Mouse (Mus musculus): Measurements from ENCODE around the gene Serpina3m. TPM values are rescaled to one million over a fixed set of nuclear protein-coding genes. Genes with fewer than 3 reads are reported as not detected.

Serpina3m gene
- 2.3 TPM for polyA plus RNA-seq (2014; fragmentation: Illumina TruSeq; extraction: RNeasy Lipid Tissue Mini Kit (QIAGEN cat#74804); ENCODE audit: insufficient read depth, low read depth, low replicate concordance)

DNA sequence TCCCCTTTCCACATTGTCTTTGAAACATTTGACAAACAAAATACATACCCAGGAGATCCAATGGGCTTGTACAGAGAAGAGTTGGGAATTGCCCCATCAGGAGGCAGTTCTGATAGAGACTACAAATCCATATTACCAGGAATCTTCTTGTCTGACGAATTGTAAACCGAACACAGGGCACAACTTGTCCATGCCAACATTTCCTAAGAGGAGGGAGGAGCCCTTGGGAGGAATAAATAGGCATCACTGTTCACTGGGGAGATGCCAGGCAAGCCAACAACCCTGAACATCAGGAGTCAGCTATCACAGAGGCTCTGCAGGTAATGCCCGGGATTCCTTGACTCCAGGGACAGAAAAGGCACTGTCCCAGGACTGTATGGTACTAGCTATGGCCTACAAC is at the start of gene Serpina3m, which contains the start of gene Serpina3k:
TSS of gene Serpina3m (plus strand) at position 261 of the 400 bp plus-strand sequence.
TSS of gene Serpina3k (plus strand) at position 261 of the 400 bp plus-strand sequence.

DNA sequence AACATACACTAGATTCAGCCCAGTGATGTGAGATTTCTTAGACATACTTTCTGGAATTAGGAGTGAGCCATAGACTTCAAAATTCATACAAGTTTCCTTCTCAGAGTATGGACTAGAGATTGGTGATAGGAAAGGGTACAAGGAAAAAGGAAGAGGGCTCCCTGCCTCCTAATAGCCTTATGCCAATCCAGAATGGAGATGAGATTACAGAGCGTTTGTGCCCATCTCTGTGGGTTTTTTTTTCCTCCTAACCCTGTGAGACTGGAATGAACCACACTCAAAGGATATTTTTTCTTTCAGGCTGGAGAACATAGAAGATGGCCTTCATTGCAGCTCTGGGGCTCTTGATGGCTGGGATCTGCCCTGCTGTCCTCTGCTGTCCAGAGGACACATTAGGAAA is 24.0 kb upstream of the Serpina3m start, which contains the start of gene Serpina3j:
TSS of gene Serpina3j (plus strand) at position 301 of the 400 bp plus-strand sequence.

DNA sequence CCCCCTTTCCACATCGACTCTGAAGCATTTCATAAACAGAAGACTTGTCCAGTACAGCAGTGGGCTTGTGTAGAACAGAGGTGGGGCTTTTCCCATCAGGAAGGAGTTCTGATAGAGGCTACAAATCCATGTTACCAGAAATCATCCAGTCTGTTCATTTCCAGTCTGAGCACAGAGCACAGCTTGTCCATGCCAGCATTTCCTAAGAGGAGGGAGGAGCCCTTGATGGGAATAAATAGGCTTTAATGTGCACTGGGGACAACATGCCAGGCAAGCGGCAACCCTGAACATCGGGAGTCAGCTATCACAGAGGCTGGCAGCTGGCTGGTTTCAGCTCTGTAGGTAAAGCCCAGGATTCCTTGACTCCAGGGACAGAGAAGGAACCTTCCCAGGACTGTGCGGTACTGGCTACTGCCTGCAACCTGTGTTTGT is 68.2 kb downstream of the Serpina3m start, which contains the start of gene Serpina3n:
TSS of gene Serpina3n (plus strand) at position 276 of the 432 bp plus-strand sequence.

Other genes starting within 250 kb of the Serpina3m start
- not detected for gene Serpina5, start 237.4 kb upstream of the Serpina3m start, polyA plus RNA-seq (2014; fragmentation: Illumina TruSeq; extraction: RNeasy Lipid Tissue Mini Kit (QIAGEN cat#74804); ENCODE audit: insufficient read depth, low read depth, low replicate concordance)
- not detected for gene Serpina3a, start 225.8 kb upstream of the Serpina3m start, polyA plus RNA-seq (2014; fragmentation: Illumina TruSeq; extraction: RNeasy Lipid Tissue Mini Kit (QIAGEN cat#74804); ENCODE audit: insufficient read depth, low read depth, low replicate concordance)
- not detected for gene Serpina3b, start 210.5 kb upstream of the Serpina3m start, polyA plus RNA-seq (2014; fragmentation: Illumina TruSeq; extraction: RNeasy Lipid Tissue Mini Kit (QIAGEN cat#74804); ENCODE audit: insufficient read depth, low read depth, low replicate concordance)
- gene Serpina3c, start 184.6 kb upstream of the Serpina3m start, polyA plus RNA-seq (2014; fragmentation: Illumina TruSeq; extraction: RNeasy Lipid Tissue Mini Kit (QIAGEN cat#74804); ENCODE audit: insufficient read depth, low read depth, low replicate concordance), result 11.7 TPM
- gene Serpina3f, start 123.9 kb upstream of the Serpina3m start, polyA plus RNA-seq (2014; fragmentation: Illumina TruSeq; extraction: RNeasy Lipid Tissue Mini Kit (QIAGEN cat#74804); ENCODE audit: insufficient read depth, low read depth, low replicate concordance), result 1.2 TPM
- 9.4 TPM for gene Serpina3g, start 102.2 kb upstream of the Serpina3m start, polyA plus RNA-seq (2014; fragmentation: Illumina TruSeq; extraction: RNeasy Lipid Tissue Mini Kit (QIAGEN cat#74804); ENCODE audit: insufficient read depth, low read depth, low replicate concordance)
- 0.91 TPM for gene Serpina3i, start 75.4 kb upstream of the Serpina3m start, polyA plus RNA-seq (2014; fragmentation: Illumina TruSeq; extraction: RNeasy Lipid Tissue Mini Kit (QIAGEN cat#74804); ENCODE audit: insufficient read depth, low read depth, low replicate concordance)
- not detected for gene Serpina3j, start 23.9 kb upstream of the Serpina3m start, polyA plus RNA-seq (2014; fragmentation: Illumina TruSeq; extraction: RNeasy Lipid Tissue Mini Kit (QIAGEN cat#74804); ENCODE audit: insufficient read depth, low read depth, low replicate concordance)
- 0.18 TPM for gene Serpina3k, start within 50 bp of the Serpina3m start, polyA plus RNA-seq (2014; fragmentation: Illumina TruSeq; extraction: RNeasy Lipid Tissue Mini Kit (QIAGEN cat#74804); ENCODE audit: insufficient read depth, low read depth, low replicate concordance)
- 63.6 TPM for gene Serpina3n, start 68.2 kb downstream of the Serpina3m start, polyA plus RNA-seq (2014; fragmentation: Illumina TruSeq; extraction: RNeasy Lipid Tissue Mini Kit (QIAGEN cat#74804); ENCODE audit: insufficient read depth, low read depth, low replicate concordance)
- gene Gsc, start 134.8 kb downstream of the Serpina3m start, polyA plus RNA-seq (2014; fragmentation: Illumina TruSeq; extraction: RNeasy Lipid Tissue Mini Kit (QIAGEN cat#74804); ENCODE audit: insufficient read depth, low read depth, low replicate concordance), result 0.38 TPM